In the genomic region with DNA sequence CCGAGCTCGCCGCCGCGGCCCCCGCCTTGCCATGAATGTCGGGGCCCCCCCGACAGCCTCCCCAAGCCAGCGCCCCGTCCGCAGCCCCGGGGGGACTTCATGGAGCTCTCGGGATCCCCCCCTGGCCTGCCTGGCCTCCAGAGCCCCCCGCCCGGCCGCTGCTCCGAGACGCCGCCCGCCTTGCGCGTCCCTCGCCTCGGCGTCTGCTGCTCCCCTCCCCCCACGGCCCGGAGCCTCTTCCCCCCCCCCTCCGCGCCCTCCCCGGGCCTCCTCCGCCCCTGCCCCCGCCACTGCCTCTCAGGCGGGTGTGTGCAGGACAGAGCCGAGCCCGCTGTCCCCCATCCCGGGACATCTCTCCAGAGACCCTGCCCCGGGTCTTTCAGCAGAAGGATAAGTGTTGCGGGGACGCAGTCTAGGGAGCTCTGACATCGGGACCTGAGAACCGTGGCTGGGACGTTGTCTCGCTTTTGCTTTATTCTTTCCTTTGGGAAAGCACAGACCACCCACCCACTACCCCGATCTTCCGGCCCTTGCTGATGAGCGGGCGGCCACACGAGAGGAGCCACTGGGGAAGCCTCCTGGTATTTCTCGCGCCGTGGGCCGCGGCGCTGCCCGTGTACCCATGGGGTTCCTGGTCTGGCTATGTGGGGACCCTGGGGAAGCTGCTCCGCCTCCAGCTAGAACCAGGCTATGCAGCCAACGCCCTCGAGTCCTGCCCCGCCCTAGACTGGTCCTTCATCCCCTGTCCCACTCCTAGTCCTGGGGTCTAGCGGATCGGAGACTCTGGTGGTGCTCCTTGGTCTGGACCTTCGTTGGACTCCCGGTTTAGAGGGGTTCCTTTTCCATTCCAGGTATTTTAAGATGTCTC, we compare ENCODE assay signal across 9 mouse cellular contexts. TPM values are rescaled to one million over a fixed set of nuclear protein-coding genes. Genes with fewer than 3 reads are reported as not detected.
DNase-seq lines count a peak whose midpoint lies in the region; ATAC-seq and TF ChIP-seq lines count a peak whose summit lies in the region.
"Had no signal": no experiment of that assay in that cellular context is flagged by ENCODE, and none has a peak within 500 bp of the region (broad histone marks: within the 10 kb centered on the region; RNA-seq: fewer than 3 reads in every experiment).

No protein-coding gene starts in this region.

- no peak for ATAC-seq in limb, embryonic 11.5 days (ENCODE audit: insufficient number of reproducible peaks, low FRiP score, low TSS enrichment, low read depth)
- peak; percentile 58 for ATAC-seq in neural tube, embryonic 11.5 days (ENCODE audit: insufficient read depth, low FRiP score, low TSS enrichment)

- peak overlapping the region; percentile 64 for H3K27ac ChIP-seq in gastrocnemius, adult 2 months
- H3K27ac ChIP-seq in limb, embryonic 11.5 days (replicated peaks; ENCODE audit: low read depth, low read length): peak overlapping the region; percentile 85
- H3K27ac ChIP-seq in neural tube, embryonic 11.5 days (ENCODE audit: low read depth, low read length): peak overlapping the region; percentile 80

- DNase-seq in gastrocnemius, adult 2 months: peak; percentile 60
- DNase-seq in gastrocnemius, adult 8-10 months (ENCODE audit: low spot score in 2 of 2): no peak
- peak; percentile 26 for DNase-seq in adrenal gland, postnatal 25 days
- peak; percentile 49 to 65 for DNase-seq in heart, postnatal 10 days
- DNase-seq in limb, embryonic 11.5 days (ENCODE audit: low spot score): peak; percentile 62
- DNase-seq in neural tube, embryonic 11.5 days (ENCODE audit: low spot score): peak; percentile 58
- DNase-seq in cerebellum, adult 11 months: no peak
- DNase-seq in thymus, adult 18-20 months: no peak

- H3K27me3 ChIP-seq in limb, embryonic 11.5 days (ENCODE audit: control insufficient read depth, insufficient read depth, low read length): peaks cover 16% of the 10 kb centered on the region
- H3K27me3 ChIP-seq in neural tube, embryonic 11.5 days (ENCODE audit: control insufficient read depth, insufficient read depth, low read length): no peaks in the 10 kb centered on the region

- H3K36me3 ChIP-seq in limb, embryonic 11.5 days (ENCODE audit: control insufficient read depth, insufficient read depth, low read length): no peaks in the 10 kb centered on the region
- H3K36me3 ChIP-seq in neural tube, embryonic 11.5 days (ENCODE audit: control insufficient read depth, insufficient read depth, low read length): no peaks in the 10 kb centered on the region

- 2% methylated on average over 44 of the region's 63 CpGs for whole genome bisulfite sequencing in limb, embryonic 11.5 days
- 2% methylated on average over 59 of the region's 63 CpGs for WGBS in neural tube, embryonic 11.5 days

- H3K4me1 ChIP-seq in limb, embryonic 11.5 days (ENCODE audit: control insufficient read depth, insufficient read depth, low read length): peaks cover 31% of the 10 kb centered on the region
- H3K4me1 ChIP-seq in neural tube, embryonic 11.5 days (ENCODE audit: control insufficient read depth, insufficient read depth, low read length): peaks cover 24% of the 10 kb centered on the region

- peak overlapping the region; percentile 73 for H3K9ac ChIP-seq in limb, embryonic 11.5 days (ENCODE audit: low read length)
- peak overlapping the region; percentile 82 for H3K9ac ChIP-seq in neural tube, embryonic 11.5 days (ENCODE audit: low read length)

- no peak for TF ChIP-seq CTCF in gastrocnemius, adult 2 months (IDR thresholded peaks at IDR 0.05)

- H3K9me3 ChIP-seq in limb, embryonic 11.5 days (ENCODE audit: control insufficient read depth, low read length): no peaks in the 10 kb centered on the region
- H3K9me3 ChIP-seq in neural tube, embryonic 11.5 days (ENCODE audit: control insufficient read depth, low read length): no peaks in the 10 kb centered on the region

- H3K4me2 ChIP-seq in limb, embryonic 11.5 days (ENCODE audit: low read depth, severe bottlenecking): peak overlapping the region; percentile 88
- peak overlapping the region; percentile 82 for H3K4me2 ChIP-seq in neural tube, embryonic 11.5 days (ENCODE audit: low read depth)

- intact Hi-C loops in gastrocnemius, adult 2 months (cut with DNase I): no loop called here
- intact Hi-C loops in heart, postnatal 10 days (cut with DNase I): no loop called here

- H3K4me3 ChIP-seq in gastrocnemius, adult 2 months: peak overlapping the region; percentile 78
- peak overlapping the region; percentile 69 for H3K4me3 ChIP-seq in limb, embryonic 11.5 days (ENCODE audit: low read depth, low read length)
- H3K4me3 ChIP-seq in neural tube, embryonic 11.5 days (ENCODE audit: low read depth, low read length): peak overlapping the region; percentile 76

RNA-seq across cellular contexts. Expression of a gene that starts 2.0 kb away (rescaled TPM):
- 1,000 to 10,000 TPM in 1 of 2 experiments, 100 to 1,000 TPM in 1; 528 to 1,790 TPM for total RNA-seq in gastrocnemius, adult 2 months (2021)
- 100 to 1,000 TPM; 644 to 855 (median 660) TPM for total RNA-seq in gastrocnemius, adult 8-10 months (2022)
- total RNA-seq in adrenal gland, postnatal 25 days (2021): 1.2 TPM in 1 of 2 replicates, not detected in the other
- over 10,000 TPM; 11,120 to 11,825 TPM for total RNA-seq in heart, postnatal 10 days (2021)
- 0.26 and 1.8 TPM in 2 replicates for polyA plus RNA-seq in limb, embryonic 11.5 days (2014; fragmentation: Nextera tagmentation; extraction: Ambion mirVana)
- polyA plus RNA-seq in neural tube, embryonic 11.5 days (2014; fragmentation: Nextera tagmentation; extraction: Ambion mirVana): 2.9 and 5.3 TPM in 2 replicates
- polyA plus RNA-seq: erythroblast, embryonic 14.5 days had no signal

RNA-seq across cellular contexts. Expression of a gene that starts 3.3 kb away (rescaled TPM):
- total RNA-seq in gastrocnemius, adult 2 months (2021): 1 to 10 TPM in 1 of 2 experiments, under 1 TPM in 1; 0.99 to 1.3 TPM
- total RNA-seq in gastrocnemius, adult 8-10 months (2022): 1 to 10 TPM in 2 of 4 experiments, under 1 TPM in 2; 0.44 to 1.4 (median 1.0) TPM
- 8.0 and 9.7 TPM in 2 replicates for total RNA-seq in adrenal gland, postnatal 25 days (2021)
- total RNA-seq in heart, postnatal 10 days (2021): 10 to 100 TPM; 11.5 to 13.4 TPM
- 30.1 and 37.3 TPM in 2 replicates for polyA plus RNA-seq in limb, embryonic 11.5 days (2014; fragmentation: Nextera tagmentation; extraction: Ambion mirVana)
- 33.7 and 36.2 TPM in 2 replicates for polyA plus RNA-seq in neural tube, embryonic 11.5 days (2014; fragmentation: Nextera tagmentation; extraction: Ambion mirVana)
- polyA plus RNA-seq: erythroblast, embryonic 14.5 days had no signal

RNA-seq across cellular contexts. Expression of a gene that starts 54.3 kb away (rescaled TPM):
- not detected for total RNA-seq in gastrocnemius, adult 2 months (2021)
- total RNA-seq in gastrocnemius, adult 8-10 months (2022): not detected
- total RNA-seq in adrenal gland, postnatal 25 days (2021): not detected in 2 replicates
- total RNA-seq in heart, postnatal 10 days (2021): not detected
- not detected in 2 replicates for polyA plus RNA-seq in limb, embryonic 11.5 days (2014; fragmentation: Nextera tagmentation; extraction: Ambion mirVana)
- not detected in 2 replicates for polyA plus RNA-seq in neural tube, embryonic 11.5 days (2014; fragmentation: Nextera tagmentation; extraction: Ambion mirVana)
- polyA plus RNA-seq: erythroblast, embryonic 14.5 days had no signal

Comparison
In these comparisons a context has a peak if more than half of its experiments do, and no peak if none do; other contexts are left out.
1. DNase-seq: peak in gastrocnemius, adult 2 months (single experiment), adrenal gland, postnatal 25 days (single experiment), heart, postnatal 10 days (2 of 2), limb, embryonic 11.5 days (single experiment) and neural tube, embryonic 11.5 days (single experiment); none in gastrocnemius, adult 8-10 months (0 of 2), cerebellum, adult 11 months (single experiment) and thymus, adult 18-20 months (0 of 2).
2. RNA of a gene that starts 2.0 kb away (total RNA-seq): 11,120 to 11,825 TPM in heart, postnatal 10 days, 528 to 1,790 TPM in gastrocnemius, adult 2 months and 644 to 855 TPM in gastrocnemius, adult 8-10 months; 1.2 TPM in adrenal gland, postnatal 25 days; every median in the first group is over 100 times any median in the second.
3. Peak in every context shown above with its lines, with median percentiles within 50 percentile points of each other: H3K27ac ChIP-seq and H3K4me3 ChIP-seq.